19 mouse cellular contexts compared by ENCODE assay signal in genomic region chr6:54103276-54103975, GRCm38 (mm10).
A peak's percentile ranks its signal among the peaks of the same experiment; 100 is the strongest.
DNase-seq lines count a peak whose midpoint lies in the region; ATAC-seq and TF ChIP-seq lines count a peak whose summit lies in the region.
"Had no signal": no experiment of that assay in that cellular context is flagged by ENCODE, and none has a peak within 500 bp of the region (broad histone marks: within the 10 kb centered on the region; RNA-seq: fewer than 3 reads in every experiment).

No protein-coding gene starts in this region.

- no peak overlapping the region for H3K27ac ChIP-seq in kidney, adult 2 months (ENCODE audit: insufficient read depth, low read depth, low read length)
- H3K27ac ChIP-seq in midbrain, embryonic 10.5 days (replicated peaks): 0 out of 2 replicates have a peak overlapping the region, but pooled peaks have one; percentile 17
- no peak overlapping the region for H3K27ac ChIP-seq in midbrain, embryonic 13.5 days
- H3K27ac ChIP-seq: embryonic facial prominence, embryonic 15.5 days; limb, embryonic 13.5 days; liver, embryonic 14.5 days; neural tube, embryonic 15.5 days had no signal

- no peaks in the 10 kb centered on the region for H3K27me3 ChIP-seq in kidney, adult 2 months (replicated peaks; ENCODE audit: control insufficient read depth, insufficient read depth, low read length)
- H3K27me3 ChIP-seq in midbrain, embryonic 10.5 days (ENCODE audit: low read depth, poor library complexity, severe bottlenecking): no peaks in the 10 kb centered on the region; the same call in 1 of the 2 replicates
- H3K27me3 ChIP-seq in midbrain, embryonic 13.5 days: no peaks in the 10 kb centered on the region
- H3K27me3 ChIP-seq: embryonic facial prominence, embryonic 15.5 days; limb, embryonic 13.5 days; neural tube, embryonic 15.5 days had no signal

- no peaks in the 10 kb centered on the region for H3K9me3 ChIP-seq in midbrain, embryonic 10.5 days (replicated peaks)
- no peaks in the 10 kb centered on the region for H3K9me3 ChIP-seq in midbrain, embryonic 13.5 days
- H3K9me3 ChIP-seq: embryonic facial prominence, embryonic 15.5 days; limb, embryonic 13.5 days; neural tube, embryonic 15.5 days had no signal

- 70% methylated on average over 9 of the region's 9 CpGs for WGBS in kidney, adult 2 months
- WGBS in midbrain, embryonic 10.5 days: 90% methylated on average over 9 of the region's 9 CpGs
- WGBS in midbrain, embryonic 13.5 days: 87% methylated on average over 9 of the region's 9 CpGs

- H3K9ac ChIP-seq in midbrain, embryonic 13.5 days (replicated peaks): no peak overlapping the region
- H3K9ac ChIP-seq: embryonic facial prominence, embryonic 15.5 days; limb, embryonic 13.5 days; liver, embryonic 14.5 days; neural tube, embryonic 15.5 days had no signal

- peaks cover 4% of the 10 kb centered on the region; the same call in 1 of the 2 replicates for H3K4me1 ChIP-seq in kidney, adult 2 months (ENCODE audit: control insufficient read depth, insufficient read depth, low read length)
- H3K4me1 ChIP-seq in midbrain, embryonic 10.5 days: peaks cover 29% of the 10 kb centered on the region
- H3K4me1 ChIP-seq in midbrain, embryonic 13.5 days (replicated peaks): peaks cover 17% of the 10 kb centered on the region

- no peaks in the 10 kb centered on the region for H3K36me3 ChIP-seq in kidney, adult 2 months (ENCODE audit: control insufficient read depth, insufficient read depth, low read length)
- H3K36me3 ChIP-seq in midbrain, embryonic 10.5 days: no peaks in the 10 kb centered on the region
- no peaks in the 10 kb centered on the region for H3K36me3 ChIP-seq in midbrain, embryonic 13.5 days
- H3K36me3 ChIP-seq: embryonic facial prominence, embryonic 15.5 days; limb, embryonic 13.5 days; neural tube, embryonic 15.5 days had no signal

- TF ChIP-seq CTCF in kidney, adult 2 months (conservative IDR thresholded peaks at IDR 0.05; ENCODE audit: insufficient read depth, insufficient read length, low read depth, low read length): no peak

- no peak for ATAC-seq in midbrain, embryonic 13.5 days

- DNase-seq in cerebellum, postnatal 10 days: peak; percentile 36 to 54
- DNase-seq in cerebellum, adult 9-10 months: no peak
- peak; percentile 45 for DNase-seq in kidney, adult 2 months
- no peak for DNase-seq in kidney, adult 11 months
- no peak for DNase-seq in midbrain, embryonic 10.5 days (ENCODE audit: low spot score)
- no peak for DNase-seq in thymus, postnatal 4 days
- no peak for DNase-seq in yolk sac, embryonic 10.5 days (ENCODE audit: low spot score)
- DNase-seq: adrenal gland, adult 2 months; cerebellum, adult 18-20 months; gastrocnemius, postnatal 14 days; layer of hippocampus, adult 9-11 months; midbrain, embryonic 14.5 days; right cerebral cortex, postnatal 4 days had no signal

- H3K4me2 ChIP-seq in midbrain, embryonic 13.5 days (replicated peaks): no peak overlapping the region
- H3K4me2 ChIP-seq: embryonic facial prominence, embryonic 15.5 days; limb, embryonic 13.5 days; neural tube, embryonic 15.5 days had no signal

- TF ChIP-seq POLR2A in kidney, adult 2 months (IDR thresholded peaks at IDR 0.05; ENCODE audit: low read depth, low read length): no peak

- H3K4me3 ChIP-seq in kidney, adult 2 months (ENCODE audit: insufficient read depth, low read depth, low read length): no peak overlapping the region
- no peak overlapping the region for H3K4me3 ChIP-seq in midbrain, embryonic 10.5 days
- no peak overlapping the region for H3K4me3 ChIP-seq in midbrain, embryonic 13.5 days (replicated peaks)
- H3K4me3 ChIP-seq: embryonic facial prominence, embryonic 15.5 days; limb, embryonic 13.5 days; myocyte; neural tube, embryonic 15.5 days had no signal

Comparison
In these comparisons a context has a peak if more than half of its experiments do, and no peak if none do; other contexts are left out.
1. DNase-seq: peak in cerebellum, postnatal 10 days (2 of 2) and kidney, adult 2 months (single experiment); none in cerebellum, adult 9-10 months (single experiment), kidney, adult 11 months (single experiment), midbrain, embryonic 10.5 days (single experiment), thymus, postnatal 4 days (single experiment) and yolk sac, embryonic 10.5 days (single experiment).